Mouse (Mus musculus) brain, embryonic 14.5 days (tissue): ENCODE data around the gene Mindy4. TPM values are rescaled to one million over a fixed set of nuclear protein-coding genes. Genes with fewer than 3 reads are reported as not detected.

Experiments
- DNase-seq: peaks from one replicate; pipeline ENCODE4 v3.0.0-alpha.2; 2011; ENCODE audit warnings: low read depth
- CTCF ChIP-seq: fragments of 200-500 bp; IDR thresholded peaks from 2 replicates; pipeline ENCODE4 v1.5.1; 2012; ENCODE audit warnings: inconsistent platforms, mild to moderate bottlenecking, moderate library complexity, borderline replicate concordance; ENCODE audit not compliant: insufficient read depth, insufficient read length; ENCODE audit errors: extremely low read depth
- POLR2A ChIP-seq: fragments of 200-500 bp; IDR thresholded peaks from 2 replicates; pipeline ENCODE4 v1.6.1; 2012; ENCODE audit warnings: mild to moderate bottlenecking, inconsistent platforms, borderline replicate concordance; ENCODE audit not compliant: poor library complexity, insufficient read depth, insufficient read length, severe bottlenecking; ENCODE audit errors: extremely low read depth
- polyA plus RNA-seq: library from polyadenylated mRNA; depleted of rRNA; stranded (reverse); fragments of >200 nt; gene quantifications from 2 replicates; pipeline ENCODE4 v1.2.3, GENCODE M21; 2012

The Mindy4 gene
- polyA plus RNA-seq, 1 experiment, result 10.9 TPM

- DNase-seq, result peak; percentile 87
- TF ChIP-seq POLR2A (no peak), CTCF (no peak)
Measured at GRCm38 (mm10) chr6:55272952-55273351, 69.8 kb downstream of the Mindy4 start.

- no peak for TF ChIP-seq POLR2A
- no peak for TF ChIP-seq CTCF
Measured at GRCm38 (mm10) chr6:55273463-55273862, 70.3 kb downstream of the Mindy4 start.

GRCm38 (mm10) chr6:55275000-55275399 lies 71.8 kb downstream of the Mindy4 start:
- TF ChIP-seq CTCF (no peak), POLR2A (no peak)
- DNase-seq, result no peak

More at GRCm38 (mm10) chr6:55273463-55273862, 70.3 kb downstream of the Mindy4 start:
- peak; percentile 30 for DNase-seq

- TF ChIP-seq CTCF (no peak), POLR2A (no peak)
- no peak for DNase-seq
Measured at GRCm38 (mm10) chr6:55275786-55276185, 72.6 kb downstream of the Mindy4 start.

- TF ChIP-seq CTCF (no peak), POLR2A (no peak)
- DNase-seq, result no peak
Measured at GRCm38 (mm10) chr6:55276692-55277282, 73.6 kb downstream of the Mindy4 start.

- TF ChIP-seq POLR2A (no peak), CTCF (no peak)
- DNase-seq, result no peak
Measured at GRCm38 (mm10) chr6:55278086-55278485, 74.9 kb downstream of the Mindy4 start.

- TF ChIP-seq CTCF, result no peak
- no peak for TF ChIP-seq POLR2A
Measured at GRCm38 (mm10) chr6:55278520-55278919, 75.3 kb downstream of the Mindy4 start.

GRCm38 (mm10) chr6:55280979-55281378 lies 77.8 kb downstream of the Mindy4 start:
- TF ChIP-seq CTCF (no peak), POLR2A (no peak)
- no peak for DNase-seq

More at GRCm38 (mm10) chr6:55278520-55278919, 75.3 kb downstream of the Mindy4 start:
- DNase-seq, result no peak

- no peak for DNase-seq
- TF ChIP-seq POLR2A (no peak), CTCF (no peak)
Measured at GRCm38 (mm10) chr6:55281687-55282086, 78.5 kb downstream of the Mindy4 start.

- no peak for DNase-seq
- TF ChIP-seq CTCF, result no peak
Measured at GRCm38 (mm10) chr6:55282348-55282747, 79.2 kb downstream of the Mindy4 start.

- DNase-seq, result peak; percentile 26
Measured at GRCm38 (mm10) chr6:55285218-55285617, 82.0 kb downstream of the Mindy4 start.

GRCm38 (mm10) chr6:55288007-55288602 lies 84.9 kb downstream of the Mindy4 start:
- no peak for TF ChIP-seq CTCF
- no peak for TF ChIP-seq POLR2A
- no peak for DNase-seq

More at GRCm38 (mm10) chr6:55285218-55285617, 82.0 kb downstream of the Mindy4 start:
- TF ChIP-seq CTCF (no peak), POLR2A (no peak)

GRCm38 (mm10) chr6:55294549-55295131 lies 91.5 kb downstream of the Mindy4 start:
- no peak for TF ChIP-seq CTCF
- TF ChIP-seq POLR2A, result no peak
- peak; percentile 38 for DNase-seq
